Mouse (Mus musculus) gastrocnemius, adult 8-10 months (tissue): ENCODE measurements around the gene Slc6a11. TPM values are rescaled to one million over a fixed set of nuclear protein-coding genes. Genes with fewer than 3 reads are reported as not detected.

Experiments used
- total RNA-seq, 4 experiments: library from RNA; stranded (reverse); gene quantifications; 2 replicates each; pipeline ENCODE4 v1.2.4; 2022

Gene Slc6a11
- total RNA-seq, 4 experiments from 2014 or later: 0.20 TPM; not detected in 3

Other genes starting within 250 kb of the Slc6a11 start
- under 1 TPM; 0.22 to 0.40 (median 0.34) TPM for gene Atp2b2, start 88.6 kb upstream of the Slc6a11 start, total RNA-seq
- under 1 TPM in 2 of 4 experiments, not detected in 2; 0.34 to 0.75 TPM for gene Slc6a1, start 151.4 kb downstream of the Slc6a11 start, total RNA-seq